Mouse (Mus musculus): ENCODE measurements around the gene Ago1. TPM values are rescaled to one million over a fixed set of nuclear protein-coding genes. Genes with fewer than 3 reads are reported as not detected.

Gene Ago1
- total RNA-seq, 4 experiments from 2014 or later = 40.4 to 47.4 (median 45.4) TPM

Other genes with a start within 250 kb of the Ago1 start
- 10 to 100 TPM; 55.4 to 81.7 (median 66.8) TPM for gene Map7d1, start 212.2 kb downstream of the Ago1 start, total RNA-seq (2022)
- gene Trappc3, start 206.3 kb downstream of the Ago1 start, total RNA-seq (2022) = 100 to 1,000 TPM in 1 of 4 experiments, 10 to 100 TPM in 3; 94.1 to 101 (median 96.2) TPM
- 1 to 10 TPM; 3.5 to 4.6 (median 4.0) TPM for gene Col8a2, start 181.8 kb downstream of the Ago1 start, total RNA-seq (2022)
- gene Adprhl2, start 146.9 kb downstream of the Ago1 start, total RNA-seq (2022) = 10 to 100 TPM; 35.8 to 37.8 (median 37.2) TPM
- gene Tekt2, start 142.9 kb downstream of the Ago1 start, total RNA-seq (2022) = 1 to 10 TPM; 1.5 to 6.3 (median 5.2) TPM
- gene Ago3, start 39.0 kb downstream of the Ago1 start, total RNA-seq (2022) = 10 to 100 TPM; 17.7 to 32.3 (median 24.6) TPM
- gene Ago4, start 64.9 kb upstream of the Ago1 start, total RNA-seq (2022) = 1 to 10 TPM; 4.9 to 9.2 (median 7.6) TPM
- gene Clspn, start 88.4 kb upstream of the Ago1 start, total RNA-seq (2022) = 1 to 10 TPM in 3 of 4 experiments, under 1 TPM in 1; 0.44 to 1.8 (median 1.0) TPM
- 10 to 100 TPM; 17.6 to 23.7 (median 20.0) TPM for gene 5730409E04Rik, start 141.2 kb upstream of the Ago1 start, total RNA-seq (2022)
- 100 to 1,000 TPM; 122 to 151 (median 135) TPM for gene Psmb2, start 209.0 kb upstream of the Ago1 start, total RNA-seq (2022)

All from adrenal gland, adult 8-10 months (tissue).